Mouse (Mus musculus) brown adipose tissue, adult 24 weeks (tissue): ENCODE results near the gene Anxa5. TPM values are rescaled to one million over a fixed set of nuclear protein-coding genes. Genes with fewer than 3 reads are reported as not detected.

Experiments used
- H3K27ac ChIP-seq: fragments of 200-500 bp; replicated peaks from 2 replicates; pipeline ENCODE4 v1.5.1; 2012; ENCODE audit warnings: low read depth, mild to moderate bottlenecking, low read length
- H3K4me1 ChIP-seq: fragments of 200-500 bp; 2 replicates; pipeline ENCODE4 v1.6.1; 2012; ENCODE audit warnings: low read length, mixed read lengths; ENCODE audit not compliant: control insufficient read depth, insufficient read depth, insufficient read length
- H3K4me3 ChIP-seq: fragments of 200-500 bp; 2 replicates; pipeline ENCODE4 v1.5.1; 2012; ENCODE audit warnings: low read depth, mild to moderate bottlenecking, low read length, moderate library complexity; ENCODE audit not compliant: insufficient read depth
- polyA plus RNA-seq: library from polyadenylated mRNA; stranded (reverse); fragments of >200 nt; gene quantifications from 2 replicates; pipeline ENCODE4 v1.2.4, GENCODE M21; 2012; ENCODE audit not compliant: missing spikeins, insufficient read depth, insufficient read length

Anxa5 gene
- polyA plus RNA-seq, result 448 and 597 TPM in 2 replicates

DNA sequence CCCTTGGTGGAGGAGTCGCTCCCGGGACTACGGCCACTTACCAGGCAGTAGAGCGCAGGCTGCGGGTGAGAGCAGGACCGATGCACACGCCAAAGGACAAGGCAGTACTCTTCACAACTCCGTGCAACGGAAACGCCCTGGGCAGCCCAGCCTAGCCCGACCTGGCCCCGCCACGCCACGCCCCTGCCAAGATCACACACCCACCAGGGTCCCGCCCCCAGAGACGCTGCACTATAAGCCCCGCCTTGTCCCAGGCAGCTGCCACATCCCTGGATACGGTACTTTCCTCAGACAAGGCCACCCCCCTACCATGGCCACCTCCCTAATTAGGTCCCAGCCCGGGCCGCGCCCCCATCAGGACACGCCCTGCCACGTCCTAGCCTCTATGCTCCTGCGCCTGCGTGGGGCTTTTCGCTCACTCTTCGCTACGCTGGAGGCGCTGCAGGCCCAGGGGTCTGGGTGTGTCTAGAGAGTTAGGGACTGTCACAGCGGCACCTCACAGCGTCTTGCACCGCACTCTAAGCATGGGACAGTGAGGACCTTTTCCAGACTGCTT, at the start of gene Anxa5, which contains the start of gene 1810062G17Rik:
Gene Anxa5, minus strand, starts transcription at position 363 of the 556 bp plus-strand sequence.
Gene 1810062G17Rik, plus strand, starts transcription at position 406 of the 556 bp plus-strand sequence.
- Histone ChIP-seq H3K4me3 (peak within 1 kb of the TSS; percentile 76), H3K27ac (peak within 1 kb of the TSS; percentile 86), H3K4me1 (peaks cover 20% of the 10 kb centered on the region)

- no peak overlapping the region for H3K27ac ChIP-seq
- no peak overlapping the region for H3K4me3 ChIP-seq
- H3K4me1 ChIP-seq, result peaks cover 2% of the 10 kb centered on the region
Measured at GRCm38 (mm10) chr3:36524466-36524865, 48.8 kb upstream of the Anxa5 start.

- peaks cover 2% of the 10 kb centered on the region for H3K4me1 ChIP-seq
- no peak overlapping the region for H3K4me3 ChIP-seq
- no peak overlapping the region for H3K27ac ChIP-seq
Measured at GRCm38 (mm10) chr3:36522137-36522536, 46.4 kb upstream of the Anxa5 start.

GRCm38 (mm10) chr3:36521073-36522060, 45.7 kb upstream of the Anxa5 start, which contains the start of gene Gm11549:
Gene Gm11549, minus strand, starts transcription at chr3:36521813.
- H3K27ac ChIP-seq, result no peak within 1 kb of the TSS
- peak within 1 kb of the TSS; percentile 56 for H3K4me3 ChIP-seq
- H3K4me1 ChIP-seq, result peaks cover 2% of the 10 kb centered on the region

- Histone ChIP-seq H3K4me3 (no peak overlapping the region), H3K4me1 (no peaks in the 10 kb centered on the region; the same call in 1 of the 2 replicates), H3K27ac (no peak overlapping the region)
Measured at GRCm38 (mm10) chr3:36516196-36516595, 40.5 kb upstream of the Anxa5 start.

DNA sequence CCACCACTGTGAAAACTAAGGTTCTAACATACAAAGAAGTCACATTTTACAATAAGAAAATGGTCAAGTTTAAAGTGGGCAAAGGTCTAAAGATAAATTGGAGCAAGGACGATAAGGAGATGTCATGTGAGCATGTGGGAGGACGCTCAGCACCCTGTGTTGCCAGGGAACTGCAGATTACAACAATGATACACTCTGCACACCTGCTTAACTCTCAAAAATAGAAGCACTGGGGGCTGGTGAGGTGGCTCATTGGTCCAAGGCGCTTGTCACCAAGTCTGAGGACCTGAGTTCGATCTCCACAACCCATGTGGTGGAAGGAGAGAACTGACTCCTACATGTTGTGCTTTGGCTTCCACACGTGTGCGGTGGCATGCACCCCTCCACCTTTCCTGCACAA, 35.8 kb upstream of the Anxa5 start:
- Histone ChIP-seq H3K27ac (no peak overlapping the region), H3K4me1 (no peaks in the 10 kb centered on the region), H3K4me3 (no peak overlapping the region)

GRCm38 (mm10) chr3:36505809-36506735, 30.4 kb upstream of the Anxa5 start:
- H3K27ac ChIP-seq, result no peak overlapping the region

DNA sequence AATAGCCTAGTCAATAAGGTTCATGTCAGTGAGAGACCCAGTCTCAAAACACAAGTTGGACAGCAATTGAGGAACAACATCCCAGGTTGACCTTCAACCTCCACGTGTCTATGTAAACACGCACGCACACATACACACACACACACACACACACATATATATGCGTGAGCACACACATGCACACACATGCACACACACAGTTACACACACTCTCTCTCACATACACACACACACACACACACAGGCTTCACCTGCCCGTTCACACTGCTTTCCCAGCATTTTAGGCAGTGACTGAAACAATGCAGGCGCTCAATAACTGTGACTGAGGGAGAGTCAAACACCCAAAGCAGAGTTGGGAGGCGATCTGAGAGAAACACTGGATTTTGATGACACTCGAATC, 29.6 kb upstream of the Anxa5 start:
- Histone ChIP-seq H3K4me1 (no peaks in the 10 kb centered on the region), H3K27ac (no peak overlapping the region), H3K4me3 (no peak overlapping the region)

More at GRCm38 (mm10) chr3:36505809-36506735, 30.4 kb upstream of the Anxa5 start:
- H3K4me3 ChIP-seq, result no peak overlapping the region
- H3K4me1 ChIP-seq, result no peaks in the 10 kb centered on the region

DNA sequence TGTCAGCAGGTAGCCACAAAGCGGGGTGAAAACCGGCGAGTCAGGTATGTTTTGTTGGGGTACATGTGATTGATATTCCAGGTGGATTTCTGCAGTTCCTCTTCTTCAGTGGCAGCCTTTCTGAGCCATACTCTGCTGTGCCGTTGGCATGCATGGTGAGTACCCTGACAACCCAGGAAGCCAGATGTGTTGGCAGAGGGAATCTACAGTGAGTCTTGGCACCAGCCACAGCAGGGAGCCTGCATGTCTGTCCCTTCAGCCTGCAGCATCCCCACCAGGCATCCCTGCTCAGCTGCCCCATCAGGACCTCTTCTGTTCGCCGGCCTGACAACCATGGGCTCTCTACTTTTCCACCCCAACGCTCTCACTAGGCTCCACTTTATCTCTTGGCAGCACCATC, 25.9 kb upstream of the Anxa5 start:
- H3K4me3 ChIP-seq, result no peak overlapping the region
- no peaks in the 10 kb centered on the region for H3K4me1 ChIP-seq
- H3K27ac ChIP-seq, result no peak overlapping the region

DNA sequence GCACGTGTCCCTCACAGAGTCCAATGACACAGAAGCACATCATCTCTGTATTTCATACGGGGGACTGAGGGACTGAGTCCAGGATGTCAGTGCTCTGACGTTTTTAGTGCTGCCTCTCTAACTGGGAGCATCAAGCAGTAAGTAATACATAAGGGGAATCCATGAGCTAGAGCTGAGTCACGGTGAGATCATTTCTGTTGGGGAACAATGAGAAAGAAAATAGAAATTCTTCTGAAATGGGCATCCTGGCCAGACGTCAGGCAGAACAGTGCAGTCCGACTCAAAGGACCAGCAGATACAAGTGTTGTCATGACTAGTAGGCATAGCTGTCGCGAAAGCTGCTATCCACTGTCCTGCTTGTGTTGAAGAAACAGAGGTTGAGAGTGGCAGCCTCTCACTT, 25.3 kb upstream of the Anxa5 start:
- no peak overlapping the region for H3K4me3 ChIP-seq
- H3K27ac ChIP-seq, result no peak overlapping the region
- H3K4me1 ChIP-seq, result no peaks in the 10 kb centered on the region

- Histone ChIP-seq H3K4me3 (no peak overlapping the region), H3K4me1 (no peaks in the 10 kb centered on the region), H3K27ac (no peak overlapping the region)
Measured at GRCm38 (mm10) chr3:36499418-36499817, 23.7 kb upstream of the Anxa5 start.

- no peak overlapping the region for H3K4me3 ChIP-seq
- H3K27ac ChIP-seq, result no peak overlapping the region
- no peaks in the 10 kb centered on the region for H3K4me1 ChIP-seq
Measured at GRCm38 (mm10) chr3:36498224-36498623, 22.5 kb upstream of the Anxa5 start.

- H3K4me3 ChIP-seq, result no peak overlapping the region
Measured at GRCm38 (mm10) chr3:36496746-36497145, 21.1 kb upstream of the Anxa5 start.

GRCm38 (mm10) chr3:36496273-36496672, 20.6 kb upstream of the Anxa5 start:
- Histone ChIP-seq H3K27ac (no peak overlapping the region), H3K4me3 (no peak overlapping the region), H3K4me1 (no peaks in the 10 kb centered on the region)

More at GRCm38 (mm10) chr3:36496746-36497145, 21.1 kb upstream of the Anxa5 start:
- H3K4me1 ChIP-seq, result no peaks in the 10 kb centered on the region
- no peak overlapping the region for H3K27ac ChIP-seq
